Mouse (Mus musculus): ENCODE measurements around the gene Ivl. TPM values are rescaled to one million over a fixed set of nuclear protein-coding genes. Genes with fewer than 3 reads are reported as not detected.

Gene Ivl
- total RNA-seq, 2 experiments from 2014 or later = not detected

Other genes starting within 250 kb of the Ivl start
- gene Sprr2d, start 234.6 kb downstream of the Ivl start, total RNA-seq (2015; ENCODE audit: low replicate concordance) = not detected in 2 replicates
- not detected in 2 replicates for gene Sprr2d, start 234.6 kb downstream of the Ivl start, total RNA-seq (2017; ENCODE audit: low replicate concordance)
- not detected in 2 replicates for gene Sprr2e, start 221.6 kb downstream of the Ivl start, total RNA-seq (2015; ENCODE audit: low replicate concordance)
- not detected in 2 replicates for gene Sprr2e, start 221.6 kb downstream of the Ivl start, total RNA-seq (2017; ENCODE audit: low replicate concordance)
- not detected in 2 replicates for gene Sprr2f, start 208.5 kb downstream of the Ivl start, total RNA-seq (2015; ENCODE audit: low replicate concordance)
- not detected in 2 replicates for gene Sprr2f, start 208.5 kb downstream of the Ivl start, total RNA-seq (2017; ENCODE audit: low replicate concordance)
- gene Sprr2h, start 188.1 kb downstream of the Ivl start, total RNA-seq (2015; ENCODE audit: low replicate concordance) = not detected in 2 replicates
- gene Sprr2h, start 188.1 kb downstream of the Ivl start, total RNA-seq (2017; ENCODE audit: low replicate concordance) = not detected in 2 replicates
- not detected in 2 replicates for gene Sprr2i, start 165.7 kb downstream of the Ivl start, total RNA-seq (2015; ENCODE audit: low replicate concordance)
- not detected in 2 replicates for gene Sprr2i, start 165.7 kb downstream of the Ivl start, total RNA-seq (2017; ENCODE audit: low replicate concordance)
- not detected in 2 replicates for gene Sprr2j-ps, start 155.7 kb downstream of the Ivl start, total RNA-seq (2015; ENCODE audit: low replicate concordance)
- gene Sprr2j-ps, start 155.7 kb downstream of the Ivl start, total RNA-seq (2017; ENCODE audit: low replicate concordance) = not detected in 2 replicates
- 5.2 and 17.7 TPM in 2 replicates for gene Gm9774, start 144.3 kb downstream of the Ivl start, total RNA-seq (2015; ENCODE audit: low replicate concordance)
- 0.34 and 2.9 TPM in 2 replicates for gene Gm9774, start 144.3 kb downstream of the Ivl start, total RNA-seq (2017; ENCODE audit: low replicate concordance)
- gene Sprr2k, start 141.2 kb downstream of the Ivl start, total RNA-seq (2015; ENCODE audit: low replicate concordance) = not detected in 2 replicates
- gene Sprr2k, start 141.2 kb downstream of the Ivl start, total RNA-seq (2017; ENCODE audit: low replicate concordance) = not detected in 2 replicates
- gene Sprr1b, start 134.9 kb downstream of the Ivl start, total RNA-seq (2015; ENCODE audit: low replicate concordance) = not detected in 2 replicates
- not detected in 2 replicates for gene Sprr1b, start 134.9 kb downstream of the Ivl start, total RNA-seq (2017; ENCODE audit: low replicate concordance)
- not detected in 2 replicates for gene Sprr3, start 115.0 kb downstream of the Ivl start, total RNA-seq (2015; ENCODE audit: low replicate concordance)
- gene Sprr3, start 115.0 kb downstream of the Ivl start, total RNA-seq (2017; ENCODE audit: low replicate concordance) = not detected in 2 replicates
- gene Sprr1a, start 87.8 kb downstream of the Ivl start, total RNA-seq (2015; ENCODE audit: low replicate concordance) = not detected in 2 replicates
- gene Sprr1a, start 87.8 kb downstream of the Ivl start, total RNA-seq (2017; ENCODE audit: low replicate concordance) = not detected in 2 replicates
- not detected in 2 replicates for gene Sprr4, start 73.2 kb downstream of the Ivl start, total RNA-seq (2015; ENCODE audit: low replicate concordance)
- gene Sprr4, start 73.2 kb downstream of the Ivl start, total RNA-seq (2017; ENCODE audit: low replicate concordance) = not detected in 2 replicates
- not detected in 2 replicates for gene 2310046K23Rik, start 39.2 kb downstream of the Ivl start, total RNA-seq (2015; ENCODE audit: low replicate concordance)
- not detected in 2 replicates for gene 2310046K23Rik, start 39.2 kb downstream of the Ivl start, total RNA-seq (2017; ENCODE audit: low replicate concordance)
- not detected in 2 replicates for gene Smcp, start 15.3 kb upstream of the Ivl start, total RNA-seq (2015; ENCODE audit: low replicate concordance)
- not detected in 2 replicates for gene Smcp, start 15.3 kb upstream of the Ivl start, total RNA-seq (2017; ENCODE audit: low replicate concordance)
- gene 2210017I01Rik, start 33.8 kb upstream of the Ivl start, total RNA-seq (2015; ENCODE audit: low replicate concordance) = not detected in 2 replicates
- not detected in 2 replicates for gene 2210017I01Rik, start 33.8 kb upstream of the Ivl start, total RNA-seq (2017; ENCODE audit: low replicate concordance)
- gene Lce6a, start 47.9 kb upstream of the Ivl start, total RNA-seq (2015; ENCODE audit: low replicate concordance) = not detected in 2 replicates
- not detected in 2 replicates for gene Lce6a, start 47.9 kb upstream of the Ivl start, total RNA-seq (2017; ENCODE audit: low replicate concordance)
- not detected in 2 replicates for gene Lce1a1, start 74.6 kb upstream of the Ivl start, total RNA-seq (2015; ENCODE audit: low replicate concordance)
- not detected in 2 replicates for gene Lce1a1, start 74.6 kb upstream of the Ivl start, total RNA-seq (2017; ENCODE audit: low replicate concordance)
- not detected in 2 replicates for gene Lce1b, start 83.2 kb upstream of the Ivl start, total RNA-seq (2015; ENCODE audit: low replicate concordance)
- not detected in 2 replicates for gene Lce1b, start 83.2 kb upstream of the Ivl start, total RNA-seq (2017; ENCODE audit: low replicate concordance)
- gene Lce1a2, start 96.6 kb upstream of the Ivl start, total RNA-seq (2015; ENCODE audit: low replicate concordance) = not detected in 2 replicates
- gene Lce1a2, start 96.6 kb upstream of the Ivl start, total RNA-seq (2017; ENCODE audit: low replicate concordance) = not detected in 2 replicates
- not detected in 2 replicates for gene Lce1c, start 105.5 kb upstream of the Ivl start, total RNA-seq (2015; ENCODE audit: low replicate concordance)
- not detected in 2 replicates for gene Lce1c, start 105.5 kb upstream of the Ivl start, total RNA-seq (2017; ENCODE audit: low replicate concordance)
- gene Lce1d, start 113.5 kb upstream of the Ivl start, total RNA-seq (2015; ENCODE audit: low replicate concordance) = not detected in 2 replicates
- not detected in 2 replicates for gene Lce1d, start 113.5 kb upstream of the Ivl start, total RNA-seq (2017; ENCODE audit: low replicate concordance)
- not detected in 2 replicates for gene Lce1e, start 135.3 kb upstream of the Ivl start, total RNA-seq (2015; ENCODE audit: low replicate concordance)
- gene Lce1e, start 135.3 kb upstream of the Ivl start, total RNA-seq (2017; ENCODE audit: low replicate concordance) = not detected in 2 replicates
- gene Lce1f, start 146.6 kb upstream of the Ivl start, total RNA-seq (2015; ENCODE audit: low replicate concordance) = not detected in 2 replicates
- gene Lce1f, start 146.6 kb upstream of the Ivl start, total RNA-seq (2017; ENCODE audit: low replicate concordance) = not detected in 2 replicates
- gene Gm38119, start 165.4 kb upstream of the Ivl start, total RNA-seq (2015; ENCODE audit: low replicate concordance) = not detected in 2 replicates
- not detected in 2 replicates for gene Gm38119, start 165.4 kb upstream of the Ivl start, total RNA-seq (2017; ENCODE audit: low replicate concordance)
- not detected in 2 replicates for gene Lce1g, start 178.6 kb upstream of the Ivl start, total RNA-seq (2015; ENCODE audit: low replicate concordance)
- not detected in 2 replicates for gene Lce1g, start 178.6 kb upstream of the Ivl start, total RNA-seq (2017; ENCODE audit: low replicate concordance)
- gene Lce1h, start 191.3 kb upstream of the Ivl start, total RNA-seq (2015; ENCODE audit: low replicate concordance) = not detected in 2 replicates
- gene Lce1h, start 191.3 kb upstream of the Ivl start, total RNA-seq (2017; ENCODE audit: low replicate concordance) = not detected in 2 replicates
- gene Lce1i, start 205.2 kb upstream of the Ivl start, total RNA-seq (2015; ENCODE audit: low replicate concordance) = not detected in 2 replicates
- gene Lce1i, start 205.2 kb upstream of the Ivl start, total RNA-seq (2017; ENCODE audit: low replicate concordance) = not detected in 2 replicates
- not detected in 2 replicates for gene Lce1j, start 216.8 kb upstream of the Ivl start, total RNA-seq (2015; ENCODE audit: low replicate concordance)
- not detected in 2 replicates for gene Lce1j, start 216.8 kb upstream of the Ivl start, total RNA-seq (2017; ENCODE audit: low replicate concordance)
- not detected in 2 replicates for gene Lce1k, start 234.2 kb upstream of the Ivl start, total RNA-seq (2015; ENCODE audit: low replicate concordance)
- not detected in 2 replicates for gene Lce1k, start 234.2 kb upstream of the Ivl start, total RNA-seq (2017; ENCODE audit: low replicate concordance)